Mouse (Mus musculus) small intestine, adult 2 months (tissue): ENCODE results near the gene Anxa4. TPM values are rescaled to one million over a fixed set of nuclear protein-coding genes. Genes with fewer than 3 reads are reported as not detected.

Source experiments
- H3K27ac ChIP-seq: fragments of 200-500 bp; 2 replicates; pipeline ENCODE4 v1.5.1; 2012; ENCODE audit warnings: low read depth, low read length, control low read depth, inconsistent platforms; ENCODE audit not compliant: insufficient read depth
- H3K27me3 ChIP-seq: fragments of 200-500 bp; 2 replicates; pipeline ENCODE4 v1.6.1; 2012; ENCODE audit warnings: mild to moderate bottlenecking, moderate library complexity, low read length, inconsistent platforms; ENCODE audit not compliant: control insufficient read depth, insufficient read depth
- H3K36me3 ChIP-seq: fragments of 200-500 bp; 2 replicates; pipeline ENCODE4 v1.6.1; 2012; ENCODE audit warnings: mild to moderate bottlenecking, low read length, control low read depth, inconsistent platforms; ENCODE audit not compliant: control insufficient read depth, insufficient read depth
- H3K4me1 ChIP-seq: fragments of 200-500 bp; 2 replicates; pipeline ENCODE4 v1.6.1; 2012; ENCODE audit warnings: low read length, inconsistent platforms, mixed read lengths; ENCODE audit not compliant: control insufficient read depth, insufficient read depth, insufficient read length
- H3K4me3 ChIP-seq: fragments of 200-500 bp; 2 replicates; pipeline ENCODE4 v1.5.1; 2012; ENCODE audit warnings: low read depth, mild to moderate bottlenecking, control low read depth, inconsistent platforms, low read length, moderate library complexity
- CTCF ChIP-seq: fragments of 200-500 bp; IDR thresholded peaks from 2 replicates; pipeline ENCODE4 v1.5.1; 2012; ENCODE audit warnings: low read depth, mild to moderate bottlenecking, control low read depth, inconsistent platforms, low read length, moderate library complexity, mixed read lengths; ENCODE audit not compliant: insufficient replicate concordance, insufficient read length; ENCODE audit errors: extremely low read depth
- POLR2A ChIP-seq: fragments of 200-500 bp; IDR thresholded peaks from 2 replicates; pipeline ENCODE4 v1.6.1; 2012; ENCODE audit warnings: low read depth, mild to moderate bottlenecking, control low read depth, inconsistent platforms, low read length, moderate library complexity
- WGBS: fragments of 180-500 bp; shearing (Covaris S2); methylation state at CpG from one replicate; pipeline ENCODE4 v1.1.7; 2018; 5-methylcytosine and 5-hydroxymethylcytosine counted together
- polyA plus RNA-seq: library from polyadenylated mRNA; depleted of rRNA; stranded (reverse); fragments of >200 nt; gene quantifications from 2 replicates; pipeline ENCODE4 v1.2.3, GENCODE M21; 2012; rRNA removed

Anxa4 gene
- 89.9 and 634 TPM in 2 replicates for polyA plus RNA-seq

DNA sequence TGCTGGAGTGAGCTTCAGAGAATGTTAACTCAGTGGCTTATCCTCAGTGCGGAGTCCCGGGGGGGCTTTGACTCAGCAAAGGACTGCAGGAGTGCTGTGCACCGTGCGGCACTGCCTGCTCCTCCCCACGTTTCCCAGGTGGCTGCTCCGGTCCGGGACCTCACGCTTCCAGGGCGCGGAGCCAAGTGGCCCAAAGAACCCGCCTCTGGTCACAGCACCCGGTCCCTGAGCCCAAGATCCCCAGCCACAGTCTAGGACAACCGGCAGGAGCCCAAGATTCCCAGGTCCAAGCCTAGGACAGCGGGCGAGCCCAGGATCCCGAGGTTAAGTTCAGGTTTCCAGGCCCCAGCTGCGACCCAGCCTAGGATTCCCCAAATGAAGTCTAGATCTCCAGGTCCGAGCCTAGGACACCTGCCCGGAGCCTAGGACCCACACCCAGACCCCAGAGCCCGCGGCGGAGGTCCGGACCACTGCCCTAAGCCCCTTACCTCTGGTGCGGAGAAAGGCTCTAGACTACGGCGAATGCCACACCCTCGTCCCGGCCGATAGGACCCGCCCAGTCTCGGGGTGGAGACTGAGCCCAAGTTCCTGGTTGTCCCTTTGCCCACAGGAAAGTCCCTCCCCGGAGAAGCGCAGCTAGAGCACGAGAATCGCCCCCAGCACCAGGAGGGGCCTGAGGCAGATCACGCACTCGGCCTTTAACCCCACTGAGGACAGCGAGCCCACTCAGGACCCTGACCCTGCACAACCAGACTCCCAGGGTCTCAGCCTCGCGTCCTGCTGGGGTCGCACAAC is at the start of gene Anxa4:
Gene Anxa4, minus strand, starts transcription at position 564 of the 795 bp plus-strand sequence.
- peak; percentile 68; the same call in 1 of the 2 replicates for TF ChIP-seq POLR2A
- no peak for TF ChIP-seq CTCF
- Histone ChIP-seq H3K4me1 (peaks cover 27% of the 10 kb centered on the region), H3K27ac (peak within 1 kb of the TSS; percentile 60), H3K27me3 (no peaks in the 10 kb centered on the region), H3K4me3 (peak within 1 kb of the TSS; percentile 88), H3K36me3 (no peaks in the 10 kb centered on the region; the same call in 1 of the 2 replicates)
- under 1% methylated on average over 41 of the region's 41 CpGs for WGBS

DNA sequence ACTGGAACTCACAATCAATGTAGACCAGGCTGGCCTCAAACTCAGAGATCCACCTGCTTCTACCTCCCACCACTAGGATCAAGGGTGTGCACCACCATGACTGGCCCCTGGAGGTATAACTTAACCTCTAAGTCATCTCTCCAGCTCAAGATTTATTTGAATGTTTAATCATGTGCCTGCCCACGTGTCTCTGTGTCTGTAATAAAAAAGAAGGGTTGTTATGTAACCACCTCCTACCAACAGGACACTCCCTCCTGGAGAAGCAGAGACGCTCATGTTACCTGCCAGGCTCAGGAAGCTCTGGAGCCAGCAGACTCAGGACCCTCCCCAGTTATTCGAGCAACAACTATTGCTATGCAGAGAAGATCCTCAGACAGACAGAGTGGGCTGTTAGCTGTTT is 48.6 kb upstream of the Anxa4 start:
- TF ChIP-seq POLR2A (no peak), CTCF (no peak)
- Histone ChIP-seq H3K36me3 (no peaks in the 10 kb centered on the region), H3K4me1 (no peaks in the 10 kb centered on the region), H3K27me3 (no peaks in the 10 kb centered on the region), H3K27ac (no peak overlapping the region), H3K4me3 (no peak overlapping the region)
- WGBS = 30% methylated on average over 3 of the region's 3 CpGs

DNA sequence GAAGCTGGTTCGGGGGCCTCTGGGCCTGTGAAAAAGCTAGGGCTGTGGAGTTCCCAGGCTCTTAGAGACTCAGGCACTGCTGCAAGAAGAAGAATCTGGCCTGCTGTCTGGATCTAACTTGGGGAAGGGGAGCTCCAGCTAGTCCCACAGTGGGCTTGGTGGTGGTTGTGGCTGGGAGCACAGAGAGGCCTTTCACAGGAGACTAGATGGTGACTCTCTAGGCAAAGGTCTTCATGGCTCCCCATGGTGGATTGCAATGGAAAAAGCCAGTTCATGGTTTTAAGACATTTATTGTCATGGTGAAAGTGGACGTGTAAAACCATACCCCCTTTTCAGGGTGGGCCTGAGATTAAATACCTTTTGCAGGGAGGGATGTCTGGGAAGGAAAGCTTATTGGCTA is 45.7 kb upstream of the Anxa4 start:
- no peaks in the 10 kb centered on the region for H3K4me1 ChIP-seq
- H3K27me3 ChIP-seq = no peaks in the 10 kb centered on the region
- H3K36me3 ChIP-seq = no peaks in the 10 kb centered on the region
- H3K27ac ChIP-seq = no peak overlapping the region
- H3K4me3 ChIP-seq = no peak overlapping the region
- TF ChIP-seq POLR2A (no peak), CTCF (no peak)
- WGBS = 85% methylated on average over 2 of the region's 2 CpGs

DNA sequence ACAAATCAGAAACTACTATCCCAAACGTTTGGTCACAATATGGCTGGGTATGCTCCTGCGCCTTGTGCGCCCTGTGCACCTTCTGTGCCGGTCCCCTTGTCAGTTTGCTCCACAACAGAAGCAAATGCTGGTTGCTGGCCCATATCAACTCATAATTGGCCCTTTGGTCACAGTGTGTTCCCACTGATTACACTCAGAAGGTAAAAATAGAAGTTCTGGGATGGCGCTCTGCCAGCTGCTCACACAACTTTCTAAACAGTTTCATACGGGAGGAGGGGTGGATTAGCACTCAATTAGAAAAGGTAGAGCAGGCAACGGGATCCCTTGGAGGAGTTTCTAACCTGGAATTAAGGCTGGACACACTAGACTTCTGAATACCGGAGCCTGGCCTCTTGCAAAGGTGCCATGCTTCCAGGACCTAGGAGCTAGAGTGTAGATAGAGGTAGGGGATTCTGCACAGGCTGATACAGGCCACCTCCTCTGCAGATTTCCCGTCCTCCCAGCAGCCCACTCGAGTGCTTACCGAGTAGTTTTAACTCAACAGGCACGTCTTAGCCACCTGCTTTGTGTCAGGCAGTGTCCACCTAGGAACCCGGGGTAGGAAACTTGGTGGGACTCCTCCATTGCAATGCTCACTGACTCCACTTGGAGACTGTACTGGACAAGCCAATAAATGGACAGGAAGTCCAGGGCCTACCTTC is 39.6 kb upstream of the Anxa4 start:
- no peaks in the 10 kb centered on the region for H3K4me1 ChIP-seq
- no peak overlapping the region for H3K4me3 ChIP-seq
- 53% methylated on average over 13 of the region's 13 CpGs for WGBS
- TF ChIP-seq POLR2A (no peak), CTCF (no peak)
- no peaks in the 10 kb centered on the region for H3K27me3 ChIP-seq
- no peak overlapping the region for H3K27ac ChIP-seq
- H3K36me3 ChIP-seq = no peaks in the 10 kb centered on the region

DNA sequence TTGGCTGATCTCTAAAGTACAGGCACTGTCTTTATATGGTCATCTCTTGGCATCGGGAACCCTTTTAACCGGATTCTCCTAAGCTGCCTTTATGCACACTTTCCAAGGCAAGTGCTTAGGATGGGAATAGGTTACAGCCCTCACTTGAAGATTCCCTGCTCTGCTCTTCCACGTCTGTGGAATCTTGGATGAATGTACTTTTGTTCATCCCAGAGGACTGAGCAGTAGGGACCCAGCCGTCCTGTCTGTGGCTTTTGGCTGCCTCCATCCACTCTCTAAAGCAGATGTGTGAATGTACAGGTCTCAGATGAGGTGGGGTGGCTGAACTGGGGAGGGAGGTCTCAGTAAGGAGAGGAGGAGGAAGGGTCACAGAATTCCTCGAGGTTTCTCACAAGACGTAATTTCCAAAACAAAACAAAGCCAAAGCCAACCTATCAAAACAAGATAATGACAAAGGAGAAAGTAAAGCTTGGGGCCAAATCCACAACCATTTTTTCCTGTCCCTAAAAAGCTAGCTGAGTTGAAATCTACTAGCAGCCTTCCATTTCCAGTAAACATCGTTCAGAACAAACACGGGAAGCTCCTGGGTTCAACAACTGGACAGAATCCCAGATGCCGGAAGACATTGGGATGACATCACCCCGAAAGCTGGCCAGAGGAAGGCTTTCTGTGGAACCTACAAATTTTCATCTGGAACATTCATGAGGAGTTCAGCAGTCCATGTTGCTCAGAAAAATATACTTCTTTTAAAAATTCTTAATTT is 37.5 kb upstream of the Anxa4 start:
- Histone ChIP-seq H3K36me3 (no peaks in the 10 kb centered on the region), H3K4me3 (no peak overlapping the region), H3K4me1 (no peaks in the 10 kb centered on the region; the same call in 1 of the 2 replicates), H3K27me3 (no peaks in the 10 kb centered on the region), H3K27ac (peak overlapping the region; percentile 78)
- TF ChIP-seq CTCF (no peak), POLR2A (no peak)
- WGBS = 74% methylated on average over 10 of the region's 10 CpGs

DNA sequence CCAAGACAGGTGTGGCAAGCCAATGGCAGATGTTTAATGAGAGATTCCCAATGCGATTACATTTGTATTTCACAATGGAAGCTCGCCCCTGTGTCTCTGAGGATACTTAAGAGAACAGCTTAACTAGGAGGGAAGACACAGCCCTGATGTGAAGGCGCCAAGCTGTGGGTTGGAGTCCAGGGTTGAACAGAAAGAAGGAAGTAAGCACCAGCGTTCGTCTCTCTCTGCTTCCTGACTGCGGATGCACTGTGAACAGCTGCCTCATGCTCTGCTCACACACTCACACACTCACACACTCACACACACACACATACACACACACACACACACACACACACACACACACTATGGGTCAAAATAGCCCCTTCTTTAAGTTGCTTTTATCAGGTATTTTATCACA is 36.4 kb upstream of the Anxa4 start:
- 60% methylated on average over 6 of the region's 6 CpGs for WGBS
- H3K27ac ChIP-seq = no peak overlapping the region
- no peak for TF ChIP-seq CTCF
- no peak for TF ChIP-seq POLR2A
- H3K27me3 ChIP-seq = no peaks in the 10 kb centered on the region
- H3K4me1 ChIP-seq = no peaks in the 10 kb centered on the region; the same call in 1 of the 2 replicates
- H3K36me3 ChIP-seq = no peaks in the 10 kb centered on the region
- H3K4me3 ChIP-seq = no peak overlapping the region

DNA sequence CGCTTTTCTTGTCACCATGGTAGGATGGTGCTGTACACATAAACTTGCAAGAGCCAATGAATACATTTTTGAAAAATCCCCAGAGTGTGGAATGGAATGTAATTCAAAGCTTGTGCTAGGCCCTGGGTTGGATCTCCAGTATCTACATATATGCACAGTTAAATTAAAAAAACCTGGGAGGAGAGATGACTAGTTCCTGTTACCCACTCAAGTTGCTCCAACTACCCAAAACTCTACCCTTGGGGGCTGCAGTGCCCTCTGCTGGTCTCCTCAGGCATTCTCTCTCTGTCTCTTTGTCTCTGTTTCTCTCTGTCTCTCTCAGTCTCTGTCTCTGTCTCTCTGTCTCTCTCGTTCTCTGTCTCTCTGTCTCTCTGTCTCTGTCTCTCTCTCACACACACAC is 34.0 kb upstream of the Anxa4 start:
- WGBS = 92% methylated on average over 2 of the region's 2 CpGs
- no peaks in the 10 kb centered on the region for H3K36me3 ChIP-seq
- no peak overlapping the region for H3K4me3 ChIP-seq
- TF ChIP-seq CTCF (peak; percentile 43; the same call in 1 of the 2 replicates), POLR2A (no peak)
- no peaks in the 10 kb centered on the region for H3K27me3 ChIP-seq
- H3K4me1 ChIP-seq = peaks cover under 1% of the 10 kb centered on the region
- no peak overlapping the region for H3K27ac ChIP-seq
